18 mouse cellular contexts compared by ENCODE assay signal in the genomic region with DNA sequence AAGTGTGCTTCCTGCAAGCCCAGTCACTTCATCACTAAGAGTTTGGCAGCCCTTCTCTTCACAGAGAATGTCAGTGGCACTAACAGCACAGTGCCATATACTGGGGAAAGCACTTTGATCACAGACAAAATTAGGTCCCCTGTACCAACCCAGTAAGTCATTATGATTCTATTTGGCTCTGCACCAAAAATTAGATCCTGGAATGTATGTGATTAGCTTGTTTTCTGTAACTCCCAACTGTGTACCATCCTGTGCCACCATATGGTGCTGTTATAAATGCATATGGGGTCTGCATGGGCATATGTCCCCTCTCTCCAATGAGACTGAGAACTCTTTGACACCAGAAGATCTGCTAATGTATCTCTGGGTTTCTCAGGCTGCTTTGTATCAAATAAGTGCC.
A peak's percentile ranks its signal among the peaks of the same experiment; 100 is the strongest.
DNase-seq lines count a peak whose midpoint lies in the region; ATAC-seq and TF ChIP-seq lines count a peak whose summit lies in the region.
"Had no signal": no experiment of that assay in that cellular context is flagged by ENCODE, and none has a peak within 500 bp of the region (broad histone marks: within the 10 kb centered on the region; RNA-seq: fewer than 3 reads in every experiment).

No protein-coding gene starts in this region.

- TF ChIP-seq POLR2A in brain, embryonic 14.5 days (IDR thresholded peaks at IDR 0.05; ENCODE audit: borderline replicate concordance, extremely low read depth, insufficient read depth, insufficient read length, poor library complexity, severe bottlenecking), result no peak

- peaks cover 4% of the 10 kb centered on the region; the same call in 1 of the 2 replicates for H3K4me1 ChIP-seq in lung, postnatal 0 days (ENCODE audit: insufficient read depth, low read depth, low read length)
- 0 out of 2 replicates have a peak, but pooled peaks cover 2% of the 10 kb centered on the region for H3K4me1 ChIP-seq in forebrain, embryonic 16.5 days (replicated peaks; ENCODE audit: control insufficient read depth, insufficient read depth, low read length)
- H3K4me1 ChIP-seq: embryonic facial prominence, embryonic 15.5 days had no signal

- no peak overlapping the region for H3K4me2 ChIP-seq in lung, postnatal 0 days (replicated peaks; ENCODE audit: low read depth, low read length)
- no peak overlapping the region for H3K4me2 ChIP-seq in forebrain, embryonic 16.5 days (ENCODE audit: low read length)
- H3K4me2 ChIP-seq: embryonic facial prominence, embryonic 15.5 days; lung, embryonic 15.5 days had no signal

- TF ChIP-seq CTCF in lung, postnatal 0 days (IDR thresholded peaks at IDR 0.05), result no peak
- no peak for TF ChIP-seq CTCF in brain, embryonic 14.5 days (IDR thresholded peaks at IDR 0.05; ENCODE audit: borderline replicate concordance, extremely low read depth, insufficient read depth, insufficient read length)

- TF ChIP-seq EP300 in lung, postnatal 0 days (IDR thresholded peaks at IDR 0.05), result no peak

- no peak overlapping the region for H3K4me3 ChIP-seq in lung, postnatal 0 days (ENCODE audit: low read depth, low read length)
- H3K4me3 ChIP-seq in forebrain, embryonic 16.5 days (replicated peaks; ENCODE audit: low read length), result no peak overlapping the region
- H3K4me3 ChIP-seq: embryonic facial prominence, embryonic 15.5 days; heart, embryonic 10.5 days; lung, embryonic 15.5 days had no signal

- no peaks in the 10 kb centered on the region for H3K27me3 ChIP-seq in lung, postnatal 0 days (replicated peaks; ENCODE audit: insufficient read depth, low read length)
- no peaks in the 10 kb centered on the region for H3K27me3 ChIP-seq in forebrain, embryonic 16.5 days (replicated peaks; ENCODE audit: control insufficient read depth, insufficient read depth, low read length)
- H3K27me3 ChIP-seq: embryonic facial prominence, embryonic 15.5 days; lung, embryonic 15.5 days had no signal

- no peaks in the 10 kb centered on the region for H3K9me3 ChIP-seq in lung, postnatal 0 days (ENCODE audit: low read length)
- H3K9me3 ChIP-seq in forebrain, embryonic 16.5 days (ENCODE audit: control insufficient read depth, low read length), result no peaks in the 10 kb centered on the region
- H3K9me3 ChIP-seq: embryonic facial prominence, embryonic 15.5 days; heart, embryonic 10.5 days; lung, embryonic 15.5 days had no signal

- no peak overlapping the region for H3K27ac ChIP-seq in lung, postnatal 0 days (ENCODE audit: low read length)
- H3K27ac ChIP-seq in forebrain, embryonic 16.5 days (ENCODE audit: low read length), result no peak overlapping the region
- H3K27ac ChIP-seq: embryonic facial prominence, embryonic 15.5 days; heart, embryonic 10.5 days; liver, embryonic 14.5 days; lung, embryonic 15.5 days had no signal

- intact Hi-C loops in heart, postnatal 25 days (cut with DNase I), result no loop called here

- peak; percentile 66 for DNase-seq in heart, adult 11 months
- no peak for DNase-seq in heart, postnatal 25 days (ENCODE audit: low spot score)
- peak; percentile 26 for DNase-seq in lung, postnatal 0 days (ENCODE audit: low spot score)
- no peak for DNase-seq in lung, postnatal 4 days
- DNase-seq in brain, embryonic 14.5 days (ENCODE audit: low read depth), result peak; percentile 90
- no peak for DNase-seq in thymus, postnatal 4 days
- DNase-seq: adrenal gland, postnatal 36 days; cerebellum, postnatal 14 days; kidney, adult 9 months; kidney, postnatal 36 days; right cerebral cortex, postnatal 14 days; spleen, adult 18-20 months; thymus, postnatal 25 days had no signal

- ATAC-seq in lung, postnatal 0 days, result no peak
- ATAC-seq in forebrain, embryonic 16.5 days, result peak; percentile 89

- no peaks in the 10 kb centered on the region for H3K36me3 ChIP-seq in lung, postnatal 0 days (ENCODE audit: insufficient read depth, low read length)
- peaks cover 8% of the 10 kb centered on the region; the same call in 1 of the 2 replicates for H3K36me3 ChIP-seq in forebrain, embryonic 16.5 days (ENCODE audit: control insufficient read depth, insufficient read depth)
- H3K36me3 ChIP-seq: heart, embryonic 10.5 days had no signal

- no peak overlapping the region for H3K9ac ChIP-seq in lung, postnatal 0 days (replicated peaks; ENCODE audit: low read depth)
- no peak overlapping the region for H3K9ac ChIP-seq in forebrain, embryonic 16.5 days (replicated peaks; ENCODE audit: low read depth, low read length)
- H3K9ac ChIP-seq: embryonic facial prominence, embryonic 15.5 days; liver, embryonic 14.5 days; lung, embryonic 15.5 days had no signal

Comparison
In these comparisons a context has a peak if more than half of its experiments do, and no peak if none do; other contexts are left out.
1. DNase-seq: peak in heart, adult 11 months (single experiment), lung, postnatal 0 days (single experiment) and brain, embryonic 14.5 days (single experiment); none in heart, postnatal 25 days (single experiment), lung, postnatal 4 days (0 of 2) and thymus, postnatal 4 days (single experiment).